12 mouse cellular contexts compared by ENCODE assay signal in the genomic region with DNA sequence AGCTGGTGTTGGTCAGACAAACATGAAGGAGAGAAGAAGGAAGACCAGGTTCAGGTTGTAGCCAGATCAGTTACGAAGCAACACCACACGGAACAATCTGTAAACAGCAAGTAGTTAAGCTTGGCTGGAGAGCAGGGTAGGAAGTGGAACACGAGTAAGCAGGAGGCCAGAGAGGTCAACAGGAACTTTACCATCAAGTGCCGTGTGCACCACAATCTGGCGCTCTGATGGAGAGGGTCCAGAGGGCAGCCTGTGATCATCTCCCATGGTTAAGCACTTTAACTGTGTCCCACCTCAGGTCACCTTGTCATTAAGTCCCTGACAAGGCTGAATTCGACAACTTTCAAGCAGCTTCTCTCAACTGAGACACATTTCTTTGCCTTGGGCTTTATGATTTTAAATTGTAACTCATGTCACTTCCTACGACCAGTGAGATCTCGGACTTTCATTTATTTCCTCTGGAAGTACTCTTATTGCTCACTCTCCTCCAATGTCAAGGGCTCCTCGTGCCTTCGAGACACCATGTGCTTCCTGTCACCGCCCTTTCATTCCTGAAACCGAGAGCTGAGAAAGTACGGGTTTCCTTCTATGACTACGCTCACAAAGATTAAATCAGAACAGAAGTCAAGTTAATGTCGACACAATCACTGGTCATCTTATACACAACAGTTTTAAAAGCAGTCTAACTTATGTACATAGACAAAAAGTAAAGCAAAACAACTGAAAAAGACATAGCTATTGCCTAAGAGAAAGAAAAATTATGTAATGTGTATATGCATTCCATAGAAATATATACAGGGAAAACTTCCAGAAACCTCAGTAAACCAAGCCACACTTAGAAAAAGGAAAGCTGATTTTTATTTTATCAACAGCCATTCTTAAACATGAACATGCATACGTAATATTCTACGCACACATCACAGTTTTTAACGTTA. TPM values are rescaled to one million over a fixed set of nuclear protein-coding genes. Genes with fewer than 3 reads are reported as not detected.
"Had no signal": no experiment of that assay in that cellular context is flagged by ENCODE, and none has a peak within 500 bp of the region (broad histone marks: within the 10 kb centered on the region; RNA-seq: fewer than 3 reads in every experiment).

No protein-coding gene starts in this region.

- H3K27me3 ChIP-seq: hindbrain, embryonic 15.5 days; limb, embryonic 13.5 days; liver, embryonic 15.5 days; midbrain, embryonic 15.5 days; neural tube, embryonic 12.5 days had no signal

- H3K4me3 ChIP-seq: hindbrain, embryonic 15.5 days; limb, embryonic 13.5 days; liver, embryonic 15.5 days; midbrain, embryonic 15.5 days; neural tube, embryonic 12.5 days had no signal

- ATAC-seq: intestine, embryonic 16.5 days; midbrain, embryonic 15.5 days had no signal

- H3K4me2 ChIP-seq: hindbrain, embryonic 15.5 days; limb, embryonic 13.5 days; liver, embryonic 11.5 days; liver, embryonic 15.5 days; midbrain, embryonic 15.5 days; neural tube, embryonic 12.5 days had no signal

- DNase-seq: kidney, adult 2 months; left cerebral cortex, postnatal 4 days; lung, postnatal 14 days; thymus, postnatal 25 days had no signal

- H3K9ac ChIP-seq: hindbrain, embryonic 15.5 days; limb, embryonic 13.5 days; liver, embryonic 15.5 days; midbrain, embryonic 15.5 days; neural tube, embryonic 12.5 days had no signal

- H3K27ac ChIP-seq: hindbrain, embryonic 15.5 days; limb, embryonic 13.5 days; liver, embryonic 15.5 days; midbrain, embryonic 15.5 days; neural tube, embryonic 12.5 days; stomach, postnatal 0 days had no signal

- H3K4me1 ChIP-seq: hindbrain, embryonic 15.5 days; limb, embryonic 13.5 days; liver, embryonic 15.5 days; midbrain, embryonic 15.5 days; neural tube, embryonic 12.5 days had no signal

- H3K9me3 ChIP-seq: hindbrain, embryonic 15.5 days; limb, embryonic 13.5 days; liver, embryonic 15.5 days; midbrain, embryonic 15.5 days; neural tube, embryonic 12.5 days had no signal

RNA-seq across cellular contexts. Expression of gene Gsdmc4, which starts 18.3 kb away (rescaled TPM):
- polyA plus RNA-seq: hindbrain, embryonic 15.5 days; limb, embryonic 13.5 days; liver, embryonic 11.5 days; liver, embryonic 15.5 days; midbrain, embryonic 15.5 days; neural tube, embryonic 12.5 days had no signal

RNA-seq across cellular contexts. Expression of gene Gsdmc3, which starts 52.0 kb away (rescaled TPM):
- polyA plus RNA-seq: hindbrain, embryonic 15.5 days; limb, embryonic 13.5 days; liver, embryonic 11.5 days; liver, embryonic 15.5 days; midbrain, embryonic 15.5 days; neural tube, embryonic 12.5 days had no signal
